Mouse (Mus musculus): ENCODE measurements at regions not wholly inside any gene's neighbourhood (a gene's known extent, or its start where the extent isn't known, plus 50 kb on each side); places are given as distances from the start of the nearest gene placed in this dataset.

- no peaks in the 10 kb centered on the region for H3K27me3 ChIP-seq (replicated peaks)
- no peak for TF ChIP-seq MYC (IDR thresholded peaks at IDR 0.05; ENCODE audit: low read depth, low read length)
- TF ChIP-seq TBP (conservative IDR thresholded peaks at IDR 0.05; ENCODE audit: low read depth, low read length), result no peak
- TF ChIP-seq NRF1 (IDR thresholded peaks at IDR 0.05; ENCODE audit: low read depth, low read length), result no peak
- no peak for TF ChIP-seq MAFK (IDR thresholded peaks at IDR 0.05; ENCODE audit: insufficient replicate concordance, low read length)
- TF ChIP-seq EP300 (IDR thresholded peaks at IDR 0.05; ENCODE audit: low read length), result no peak
- TF ChIP-seq RCOR1 (conservative IDR thresholded peaks at IDR 0.05; ENCODE audit: low read depth, low read length), result no peak
- TF ChIP-seq KAT2A (IDR thresholded peaks at IDR 0.05; ENCODE audit: insufficient replicate concordance, low read length), result no peak
- no peak for TF ChIP-seq ELF1 (IDR thresholded peaks at IDR 0.05; ENCODE audit: low read depth, low read length)
- no peak for TF ChIP-seq CTCF (conservative IDR thresholded peaks at IDR 0.05 in 1 of 2, IDR thresholded peaks at IDR 0.05 in 1 of 2; ENCODE audit: low read depth in 2 of 2, low read length in 2 of 2)
- no peak for TF ChIP-seq JUN (IDR thresholded peaks at IDR 0.05; ENCODE audit: insufficient read depth, low read depth, low read length)
- no peak for TF ChIP-seq SMC3 (IDR thresholded peaks at IDR 0.05; ENCODE audit: low read depth, low read length)
- no peak for TF ChIP-seq JUND (conservative IDR thresholded peaks at IDR 0.05; ENCODE audit: low read depth, low read length)
- no peak for TF ChIP-seq ZKSCAN1 (IDR thresholded peaks at IDR 0.05; ENCODE audit: borderline replicate concordance, low read depth, low read length)
- no peak for TF ChIP-seq MXI1 (IDR thresholded peaks at IDR 0.05; ENCODE audit: low read depth, low read length)
- no peak for TF ChIP-seq SIN3A (IDR thresholded peaks at IDR 0.05; ENCODE audit: low read length)
- no peak for TF ChIP-seq MAZ (IDR thresholded peaks at IDR 0.05; ENCODE audit: low read depth, low read length)
- dilution Hi-C loops (cut with MboI; ENCODE audit: extremely low pct_ligation_motif_present, extremely low pct_unique_long_range_greater_than_20kb, low sequenced_read_pairs), result no loop called here
- in situ Hi-C loops (cut with MboI; ENCODE audit: low pct_ligation_motif_present, low pct_unique_long_range_greater_than_20kb, low sequenced_read_pairs), result no loop called here
- no peak overlapping the region for H3K4me2 ChIP-seq (ENCODE audit: insufficient read depth, low read depth, poor library complexity, severe bottlenecking)
- H3K9me3 ChIP-seq (replicated peaks; ENCODE audit: low read length), result peaks cover 43% of the 10 kb centered on the region
- H3K27ac ChIP-seq (ENCODE audit: insufficient read depth, low read depth), result no peak overlapping the region
- H3K9ac ChIP-seq (ENCODE audit: insufficient read depth, low read depth), result no peak overlapping the region
- no peaks in the 10 kb centered on the region for H3K4me1 ChIP-seq (ENCODE audit: control insufficient read depth in 1 of 2, insufficient read depth in 2 of 2)
- no peaks in the 10 kb centered on the region for H3K36me3 ChIP-seq (replicated peaks in 1 of 2; ENCODE audit: control insufficient read depth in 1 of 2, insufficient read depth in 1 of 2, low read length in 1 of 2)
- no peak for DNase-seq (ENCODE audit: extremely low read depth)
- H3K4me3 ChIP-seq (replicated peaks in 1 of 3; ENCODE audit: low read depth in 2 of 3, low read length in 2 of 3, poor library complexity in 1 of 3), result no peak overlapping the region
- H3K79me2 ChIP-seq (replicated peaks; ENCODE audit: control insufficient read depth, extremely low read depth, insufficient read depth, poor library complexity, severe bottlenecking), result no peaks in the 10 kb centered on the region
Measured at GRCm38 (mm10) chr6:94369991-94370390, 86.3 kb upstream of the Magi1 start.

GRCm38 (mm10) chr6:94363951-94364350 lies 80.2 kb upstream of the Magi1 start:
- Histone ChIP-seq H3K27me3 (replicated peaks) (no peaks in the 10 kb centered on the region), H3K9me3 (replicated peaks; ENCODE audit: low read length) (peaks cover 45% of the 10 kb centered on the region), H3K27ac (ENCODE audit: insufficient read depth, low read depth) (no peak overlapping the region), H3K36me3 (replicated peaks in 1 of 2; ENCODE audit: control insufficient read depth in 1 of 2, insufficient read depth in 1 of 2, low read length in 1 of 2) (no peaks in the 10 kb centered on the region), H3K9ac (ENCODE audit: insufficient read depth, low read depth) (no peak overlapping the region), H3K4me2 (ENCODE audit: insufficient read depth, low read depth, poor library complexity, severe bottlenecking) (no peak overlapping the region), H3K79me2 (replicated peaks; ENCODE audit: control insufficient read depth, extremely low read depth, insufficient read depth, poor library complexity, severe bottlenecking) (no peaks in the 10 kb centered on the region), H3K4me1 (ENCODE audit: control insufficient read depth in 1 of 2, insufficient read depth in 2 of 2) (no peaks in the 10 kb centered on the region), H3K4me3 (replicated peaks in 1 of 3; ENCODE audit: low read depth in 2 of 3, low read length in 2 of 3, poor library complexity in 1 of 3) (no peak overlapping the region)
- TF ChIP-seq JUN (IDR thresholded peaks at IDR 0.05; ENCODE audit: insufficient read depth, low read depth, low read length), result no peak
- no peak for TF ChIP-seq CHD2 (IDR thresholded peaks at IDR 0.05; ENCODE audit: low read length)
- no peak for TF ChIP-seq ZNF384 (IDR thresholded peaks at IDR 0.05; ENCODE audit: low read depth, low read length)
- TF ChIP-seq SMC3 (IDR thresholded peaks at IDR 0.05; ENCODE audit: low read depth, low read length), result no peak
- TF ChIP-seq NELFE (IDR thresholded peaks at IDR 0.05; ENCODE audit: low read depth, low read length), result no peak
- no peak for TF ChIP-seq MYC (IDR thresholded peaks at IDR 0.05; ENCODE audit: low read depth, low read length)
- dilution Hi-C loops (cut with MboI; ENCODE audit: extremely low pct_ligation_motif_present, extremely low pct_unique_long_range_greater_than_20kb, low sequenced_read_pairs) (no loop called here), in situ Hi-C loops (cut with MboI; ENCODE audit: low pct_ligation_motif_present, low pct_unique_long_range_greater_than_20kb, low sequenced_read_pairs) (no loop called here)
- DNase-seq (ENCODE audit: extremely low read depth), result no peak

Data from CH12.LX (cell line).